Mouse (Mus musculus) liver, postnatal 0 days (tissue): ENCODE data around the gene Abhd4. TPM values are rescaled to one million over a fixed set of nuclear protein-coding genes. Genes with fewer than 3 reads are reported as not detected.
"Not testable (repeated sequence)": the region's sequence is repeated elsewhere in the genome, so short reads cannot be mapped to it uniquely, and the experiment has no call there.

Experiments
- ATAC-seq: fragments of 200-750 bp; cut with Nextera tagmentation; 2 replicates; pipeline ENCODE4 v1.8.0; 2017; ENCODE audit warnings: mild to moderate bottlenecking, moderate library complexity
- DNase-seq: peaks from one replicate; pipeline ENCODE4 v3.0.0-alpha.2; 2016
- H3K27ac ChIP-seq: fragments of 300-500 bp; sonication (generic); 2 replicates; pipeline ENCODE4 v1.5.1; 2014; ENCODE audit warnings: antibody characterized with exemption, moderate library complexity, mild to moderate bottlenecking, low read depth
- H3K27me3 ChIP-seq: fragments of 300-500 bp; sonication (generic); 2 replicates; pipeline ENCODE4 v1.6.1; 2014; ENCODE audit warnings: low read length, control low read depth, mixed read lengths; ENCODE audit not compliant: insufficient read depth
- H3K36me3 ChIP-seq: fragments of 300-500 bp; sonication (generic); replicated peaks from 2 replicates; pipeline ENCODE4 v1.6.1; 2014; ENCODE audit warnings: mild to moderate bottlenecking, control low read depth, low read length, moderate library complexity, mixed read lengths; ENCODE audit not compliant: insufficient read depth
- H3K4me1 ChIP-seq: fragments of 300-500 bp; sonication (generic); 2 replicates; pipeline ENCODE4 v1.6.1; 2014; ENCODE audit warnings: antibody characterized with exemption, mild to moderate bottlenecking, control low read depth; ENCODE audit not compliant: insufficient read depth
- H3K4me2 ChIP-seq: fragments of 300-500 bp; sonication (generic); 2 replicates; pipeline ENCODE4 v1.6.1; 2014; ENCODE audit warnings: low read depth, mild to moderate bottlenecking, low read length, moderate library complexity, mixed read lengths
- H3K4me3 ChIP-seq: fragments of 300-500 bp; sonication (generic); 2 replicates; pipeline ENCODE4 v1.5.1; 2014; ENCODE audit warnings: low read depth, low read length
- H3K9ac ChIP-seq: fragments of 300-500 bp; sonication (generic); replicated peaks from 2 replicates; pipeline ENCODE4 v1.6.1; 2014; ENCODE audit warnings: mild to moderate bottlenecking, moderate library complexity
- H3K9me3 ChIP-seq: fragments of 300-500 bp; sonication (generic); 2 replicates; pipeline ENCODE4 v1.6.1; 2016; ENCODE audit warnings: mild to moderate bottlenecking, control low read depth, low read length, mixed read lengths
- CTCF ChIP-seq: sonication (generic); IDR thresholded peaks from 2 replicates; pipeline ENCODE4 v1.5.1; 2016; ENCODE audit warnings: antibody characterized with exemption, low read depth
- EP300 ChIP-seq: IDR thresholded peaks from 2 replicates; pipeline ENCODE4 v1.6.1; 2016; ENCODE audit warnings: antibody characterized with exemption, low read depth, mild to moderate bottlenecking
- WGBS: fragments of 180-500 bp; shearing (Covaris S2); extraction: QIAGEN DNeasy Blood & Tissue Kit; methylation state at CpG from one replicate; pipeline ENCODE4 v1.1.7; 2014; ENCODE audit not compliant: insufficient replicate concordance; 5-methylcytosine and 5-hydroxymethylcytosine counted together
- polyA plus RNA-seq: library from polyadenylated mRNA; unstranded; fragments of >200 nt; fragmentation: Nextera tagmentation; extraction: Ambion mirVana; gene quantifications from 2 replicates; pipeline ENCODE4 v1.2.1, GENCODE M21; 2015

Abhd4 gene
- polyA plus RNA-seq, 1 experiment from 2014 or later, result 17.1 TPM

DNA sequence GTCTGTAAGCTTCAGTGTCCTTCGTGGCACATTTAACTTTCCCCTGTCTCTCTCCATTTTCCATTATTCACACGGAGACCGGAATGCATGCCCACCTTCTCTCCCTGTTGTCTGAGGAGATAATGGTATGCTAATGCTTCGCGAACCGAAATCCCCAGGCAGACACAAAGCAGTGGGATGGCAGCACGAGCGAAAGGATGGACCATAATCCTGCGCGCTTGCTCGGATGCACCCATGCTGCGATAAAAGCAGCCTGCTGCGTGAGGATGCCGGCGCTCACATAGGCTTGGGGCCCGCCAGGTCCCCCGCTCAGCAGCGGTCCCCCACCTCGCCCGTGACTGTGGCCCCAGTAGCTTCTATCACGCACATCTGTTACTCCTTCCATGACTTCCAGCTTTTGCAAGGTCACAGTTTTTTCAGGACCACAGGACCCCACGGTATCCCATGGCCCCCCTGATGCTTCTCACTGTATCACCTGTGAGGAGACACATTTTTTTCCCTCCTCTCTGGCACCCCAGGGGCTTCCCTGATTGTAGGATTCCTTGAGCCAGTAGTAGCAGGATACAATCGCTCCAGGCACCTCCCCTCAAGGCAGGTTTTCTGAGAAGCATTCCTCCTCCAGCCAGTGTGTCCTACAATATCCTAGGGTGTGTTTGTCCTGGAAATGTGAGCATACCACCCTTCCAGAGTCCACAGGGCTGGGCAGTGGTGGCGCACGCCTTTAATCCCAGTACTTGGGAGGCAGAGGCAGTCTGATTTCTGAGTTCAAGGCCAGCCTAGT, 24.9 kb upstream of the Abhd4 start:
- H3K9ac ChIP-seq, result no peak overlapping the region
- H3K4me2 ChIP-seq, result 0 out of 2 replicates have a peak overlapping the region, but pooled peaks have one; percentile 91
- H3K27ac ChIP-seq, result no peak overlapping the region
- TF ChIP-seq CTCF (no peak), EP300 (no peak)
- DNase-seq (no peak), ATAC-seq (no peak)
- 36% methylated on average over 25 of the region's 25 CpGs for WGBS
- H3K4me3 ChIP-seq, result no peak overlapping the region
- no peaks in the 10 kb centered on the region for H3K36me3 ChIP-seq
- peaks cover 48% of the 10 kb centered on the region for H3K4me1 ChIP-seq
- H3K9me3 ChIP-seq, result no peaks in the 10 kb centered on the region
- H3K27me3 ChIP-seq, result no peaks in the 10 kb centered on the region

DNA sequence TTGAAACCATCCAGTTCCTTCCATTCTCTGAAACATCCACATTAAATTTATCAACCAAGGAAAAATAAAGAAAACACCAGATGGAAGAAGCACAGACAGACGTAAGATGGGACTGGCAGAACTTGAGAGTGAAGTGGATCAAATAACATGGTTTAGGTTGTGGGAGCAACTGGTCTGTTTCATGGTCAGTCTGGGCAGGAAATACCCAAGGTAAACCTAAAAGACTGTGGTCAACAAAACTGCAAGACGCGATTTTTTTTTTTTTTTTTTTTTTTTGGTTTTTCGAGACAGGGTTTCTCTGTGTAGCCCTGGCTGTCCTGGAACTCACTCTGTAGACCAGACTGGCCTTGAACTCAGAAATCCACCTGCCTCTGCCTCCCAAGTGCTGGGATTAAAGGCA, 24.1 kb upstream of the Abhd4 start:
- not testable (repeated sequence) for H3K27ac ChIP-seq, H3K4me3 ChIP-seq, H3K36me3 ChIP-seq, H3K9ac ChIP-seq, DNase-seq, H3K4me2 ChIP-seq, ATAC-seq, H3K27me3 ChIP-seq, H3K9me3 ChIP-seq
- WGBS, result 73% methylated on average over 3 of the region's 4 CpGs
- peaks cover 50% of the 10 kb centered on the region for H3K4me1 ChIP-seq

DNA sequence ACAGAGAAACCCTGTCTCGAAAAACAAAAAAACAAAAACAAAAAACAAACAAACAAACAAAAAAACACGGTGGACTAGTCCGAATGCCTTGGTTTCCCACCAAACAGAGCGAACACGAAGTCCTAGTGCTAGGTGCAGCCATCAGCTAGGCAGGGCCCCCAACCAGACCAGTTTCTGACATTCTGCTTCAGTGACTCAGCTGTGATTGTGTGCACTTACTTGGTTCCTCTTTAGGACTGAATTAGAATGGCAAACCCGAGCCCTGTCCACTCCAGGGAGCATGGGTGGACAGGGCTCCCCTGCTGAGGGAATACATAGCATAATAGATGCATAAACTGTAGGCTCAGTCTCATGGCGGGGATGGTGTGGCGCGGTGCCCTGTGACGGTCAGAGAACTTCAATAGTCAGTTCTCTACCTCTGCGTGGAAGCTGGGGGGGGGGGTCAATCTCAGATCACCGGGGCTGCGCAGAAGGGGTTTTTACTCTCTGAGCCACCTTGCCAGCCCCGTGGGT, 23.3 kb upstream of the Abhd4 start:
- Histone ChIP-seq H3K27ac (no peak overlapping the region), H3K9me3 (no peaks in the 10 kb centered on the region), H3K9ac (no peak overlapping the region), H3K27me3 (no peaks in the 10 kb centered on the region), H3K4me3 (no peak overlapping the region), H3K4me2 (peak overlapping the region; percentile 43), H3K4me1 (peaks cover 46% of the 10 kb centered on the region), H3K36me3 (peaks cover 11% of the 10 kb centered on the region)
- ATAC-seq, result no peak
- no peak for TF ChIP-seq CTCF
- TF ChIP-seq EP300, result no peak
- 62% methylated on average over 14 of the region's 14 CpGs for WGBS
- no peak for DNase-seq

DNA sequence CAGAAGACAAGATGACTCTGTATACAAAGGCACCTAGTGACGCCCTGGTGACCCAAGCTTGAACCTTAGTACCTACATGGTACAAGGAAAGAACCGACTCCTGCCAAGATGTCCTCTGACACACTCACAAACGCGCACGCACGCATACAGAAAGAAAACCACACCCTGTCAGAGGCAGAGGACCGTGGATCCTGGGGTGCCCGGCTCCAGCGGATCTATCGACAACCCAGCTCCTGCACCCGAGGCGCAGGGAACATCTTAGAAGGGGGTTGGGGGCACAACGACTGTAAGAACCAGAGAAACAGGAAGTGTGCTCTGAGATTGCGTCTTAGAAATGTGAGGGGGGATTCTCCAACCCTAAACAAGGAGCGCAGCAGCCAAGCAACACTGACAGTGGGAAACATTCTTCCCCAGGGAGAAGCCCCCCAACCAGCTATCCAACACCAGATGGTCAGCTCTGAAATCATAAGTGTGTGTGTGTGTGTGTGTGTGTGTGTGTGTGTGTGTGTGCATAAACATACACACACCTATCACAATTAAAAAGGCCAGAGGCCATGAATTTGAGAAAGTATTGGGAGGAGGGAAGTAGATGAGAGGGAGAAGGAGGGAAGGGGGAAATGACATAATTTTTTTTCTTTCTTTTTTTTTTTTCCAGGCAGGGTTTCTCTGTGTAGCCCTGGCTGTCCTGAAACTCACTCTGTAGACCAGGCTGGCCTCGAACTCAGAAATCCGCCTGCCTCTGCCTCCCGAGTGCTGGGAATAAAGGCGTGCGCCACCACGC, 22.6 kb upstream of the Abhd4 start:
- Histone ChIP-seq H3K4me3 (no peak overlapping the region), H3K27ac (no peak overlapping the region), H3K4me1 (peaks cover 40% of the 10 kb centered on the region), H3K36me3 (peaks cover 11% of the 10 kb centered on the region), H3K9ac (no peak overlapping the region), H3K4me2 (peak overlapping the region; percentile 43), H3K27me3 (no peaks in the 10 kb centered on the region), H3K9me3 (no peaks in the 10 kb centered on the region)
- WGBS, result 49% methylated on average over 21 of the region's 21 CpGs
- ATAC-seq (no peak), DNase-seq (no peak)
- TF ChIP-seq EP300 (no peak), CTCF (no peak)

DNA sequence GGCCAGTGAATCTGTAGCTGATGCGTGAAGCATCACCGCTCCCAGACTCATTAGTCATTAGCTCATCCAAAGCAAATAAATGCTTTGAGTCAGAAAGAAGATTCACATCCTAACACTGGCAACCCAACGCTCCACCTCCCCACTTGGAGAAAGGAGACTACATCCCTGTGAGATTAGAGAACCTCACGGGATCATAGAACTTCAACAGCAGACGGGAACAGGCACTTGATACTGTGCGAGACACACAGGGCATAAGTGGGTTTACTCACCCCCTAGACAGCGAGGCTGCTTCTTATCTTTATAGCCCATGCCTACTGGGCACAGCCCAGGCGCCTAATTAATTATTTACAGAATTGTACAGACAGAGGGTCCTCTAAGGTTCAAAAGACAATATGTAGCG, 21.8 kb upstream of the Abhd4 start:
- TF ChIP-seq EP300 (no peak), CTCF (no peak)
- H3K27ac ChIP-seq, result no peak overlapping the region
- peaks cover 13% of the 10 kb centered on the region for H3K36me3 ChIP-seq
- H3K9me3 ChIP-seq, result no peaks in the 10 kb centered on the region
- WGBS, result 33% methylated on average over 9 of the region's 9 CpGs
- DNase-seq (no peak), ATAC-seq (no peak)
- peaks cover 33% of the 10 kb centered on the region for H3K4me1 ChIP-seq
- no peak overlapping the region for H3K4me3 ChIP-seq
- 0 out of 2 replicates have a peak overlapping the region, but pooled peaks have one; percentile 27 for H3K4me2 ChIP-seq
- no peaks in the 10 kb centered on the region for H3K27me3 ChIP-seq
- H3K9ac ChIP-seq, result no peak overlapping the region; the same call in 1 of the 2 replicates

DNA sequence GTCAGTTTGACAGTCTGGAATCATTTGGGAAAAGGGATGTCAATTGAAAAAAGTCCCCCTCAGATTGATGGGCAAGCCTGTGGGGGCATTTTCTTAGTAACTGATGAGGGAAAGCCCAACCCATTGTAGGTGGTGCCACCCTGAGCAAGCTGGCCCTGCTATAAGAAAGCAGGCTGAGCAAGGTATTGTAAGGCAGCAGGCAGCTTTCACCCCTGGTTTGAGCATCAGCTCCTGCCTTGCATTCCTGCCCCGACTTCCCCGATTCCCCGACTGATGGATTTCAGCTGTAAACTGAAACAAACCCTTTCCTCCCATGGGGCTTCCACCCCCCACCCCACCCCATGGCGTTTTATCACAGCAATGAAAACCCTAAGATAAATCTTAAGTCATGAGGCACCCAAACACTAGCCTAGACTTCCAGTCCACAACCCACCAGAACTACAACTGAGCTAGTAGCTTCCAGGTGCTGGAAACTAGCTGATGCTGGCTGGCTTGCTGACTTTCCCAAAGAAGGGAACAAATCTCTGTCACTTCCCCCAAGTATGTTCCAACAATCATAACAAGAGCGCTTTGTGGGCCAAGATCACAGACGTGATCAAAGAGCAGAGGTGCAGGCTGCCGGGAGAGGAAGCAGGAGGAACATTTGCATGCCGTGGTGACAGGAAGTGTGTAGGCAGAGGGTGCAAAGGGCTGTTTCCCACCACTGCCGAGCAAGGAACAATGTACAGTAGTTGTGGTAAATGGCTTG, 21.0 kb upstream of the Abhd4 start:
- ATAC-seq (peak; percentile 75), DNase-seq (peak; percentile 56)
- Histone ChIP-seq H3K36me3 (peaks cover 19% of the 10 kb centered on the region), H3K9me3 (no peaks in the 10 kb centered on the region), H3K4me2 (peak overlapping the region; percentile 48), H3K9ac (no peak overlapping the region), H3K4me1 (peaks cover 26% of the 10 kb centered on the region), H3K27ac (peak overlapping the region; percentile 73), H3K27me3 (no peaks in the 10 kb centered on the region), H3K4me3 (no peak overlapping the region)
- TF ChIP-seq EP300 (peak; percentile 56), CTCF (no peak)
- WGBS, result 6% methylated on average over 9 of the region's 9 CpGs
